Mouse (Mus musculus) hindbrain, embryonic 10.5 days (tissue): ENCODE results near the gene Gclc. TPM values are rescaled to one million over a fixed set of nuclear protein-coding genes. Genes with fewer than 3 reads are reported as not detected.

Source experiments
- DNase-seq: peaks from one replicate; pipeline ENCODE4 v3.0.0-alpha.2; 2017; ENCODE audit warnings: low spot score
- H3K27ac ChIP-seq: fragments of 300-500 bp; sonication (generic); 2 replicates; pipeline ENCODE4 v1.5.1; 2016; ENCODE audit warnings: mild to moderate bottlenecking, moderate library complexity
- H3K27me3 ChIP-seq: fragments of 300-500 bp; sonication (generic); 2 replicates; pipeline ENCODE4 v1.6.1; 2016; ENCODE audit warnings: mild to moderate bottlenecking; ENCODE audit not compliant: poor library complexity, insufficient read depth, severe bottlenecking
- H3K36me3 ChIP-seq: fragments of 300-500 bp; sonication (generic); 2 replicates; pipeline ENCODE4 v1.6.1; 2016; ENCODE audit warnings: mild to moderate bottlenecking, moderate library complexity
- H3K4me1 ChIP-seq: fragments of 300-500 bp; sonication (generic); replicated peaks from 2 replicates; pipeline ENCODE4 v1.6.1; 2016; ENCODE audit warnings: mild to moderate bottlenecking
- H3K4me3 ChIP-seq: fragments of 300-500 bp; sonication (generic); 2 replicates; pipeline ENCODE4 v1.5.1; 2016; ENCODE audit warnings: mild to moderate bottlenecking, moderate library complexity
- H3K9me3 ChIP-seq: fragments of 300-500 bp; sonication (generic); 2 replicates; pipeline ENCODE4 v1.6.1; 2016; ENCODE audit warnings: mild to moderate bottlenecking, moderate library complexity
- WGBS: fragments of 180-500 bp; shearing (Covaris S2); methylation state at CpG from one replicate; pipeline ENCODE4 v1.1.7; 2016; 5-methylcytosine and 5-hydroxymethylcytosine counted together
- polyA plus RNA-seq: library from polyadenylated mRNA; unstranded; fragments of >200 nt; fragmentation: Nextera tagmentation; extraction: Ambion mirVana; gene quantifications from 2 replicates; pipeline ENCODE4 v1.2.1, GENCODE M21; 2016

Gclc gene
- polyA plus RNA-seq, 1 experiment from 2014 or later, result 13.9 TPM

DNA sequence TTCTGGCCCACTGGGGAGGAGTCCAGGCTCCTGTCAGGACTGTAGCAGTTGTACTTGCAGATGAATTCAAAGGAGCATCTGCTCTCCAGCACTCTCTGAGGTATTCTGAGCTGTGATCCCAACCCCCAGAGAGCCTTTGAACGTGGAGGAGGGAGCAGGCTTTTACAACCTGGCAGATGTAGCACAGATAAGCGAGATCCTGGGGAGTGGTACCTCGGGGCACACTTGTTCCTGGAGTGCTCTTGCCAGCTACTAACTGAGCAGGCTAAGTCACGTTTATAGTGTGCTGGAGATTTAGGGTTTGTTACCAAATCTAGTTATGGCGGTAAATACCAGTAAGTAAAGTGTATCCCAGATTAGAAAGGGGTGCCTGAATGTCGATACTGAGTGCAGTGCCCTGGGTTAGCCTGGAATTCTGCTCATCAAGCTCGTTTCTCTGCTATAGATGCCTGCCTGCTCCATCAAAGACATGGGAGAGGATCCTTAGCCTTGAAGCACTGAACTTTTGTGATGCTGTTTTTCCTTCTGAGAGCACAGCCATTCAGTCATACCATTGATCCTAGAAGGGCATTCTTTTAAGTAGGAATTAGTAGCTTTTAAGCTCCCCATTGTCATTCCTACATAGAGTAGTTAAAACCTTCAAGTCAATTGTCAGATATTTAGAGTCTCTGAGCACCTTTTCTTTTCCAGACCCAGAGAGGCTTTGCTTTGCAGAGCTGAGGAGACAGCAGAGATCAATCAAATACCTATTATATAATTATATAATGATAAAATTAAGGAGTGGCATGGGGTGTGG is 22.6 kb downstream of the Gclc start:
- Histone ChIP-seq H3K36me3 (peaks cover 59% of the 10 kb centered on the region), H3K27ac (no peak overlapping the region), H3K4me1 (peaks cover 12% of the 10 kb centered on the region), H3K9me3 (no peaks in the 10 kb centered on the region), H3K27me3 (no peaks in the 10 kb centered on the region), H3K4me3 (no peak overlapping the region)
- 67% methylated on average over 7 of the region's 7 CpGs for WGBS
- DNase-seq, result no peak

DNA sequence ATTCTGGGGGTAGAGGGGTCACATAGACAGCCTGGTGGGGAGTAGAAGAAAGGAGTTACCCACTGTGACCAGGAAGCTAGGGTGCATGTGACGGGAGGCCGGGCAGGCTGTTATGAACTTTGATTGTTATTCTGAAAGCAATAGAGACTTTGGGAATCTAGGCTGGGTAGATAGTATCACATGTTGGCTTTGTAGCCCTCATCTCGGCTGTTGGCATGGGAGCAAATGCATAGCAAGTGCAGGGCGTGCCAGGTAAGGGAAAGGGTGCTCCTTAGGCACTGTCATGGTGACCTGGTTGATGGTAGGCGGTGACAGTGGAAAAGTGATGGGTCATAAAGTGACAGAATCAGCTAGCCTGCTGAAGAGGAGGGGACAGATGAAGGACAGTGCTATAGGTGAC is 23.3 kb downstream of the Gclc start:
- no peak overlapping the region for H3K27ac ChIP-seq
- peaks cover 64% of the 10 kb centered on the region for H3K36me3 ChIP-seq
- H3K4me3 ChIP-seq, result no peak overlapping the region
- peaks cover 5% of the 10 kb centered on the region for H3K4me1 ChIP-seq
- 90% methylated on average over 5 of the region's 5 CpGs for WGBS
- H3K27me3 ChIP-seq, result no peaks in the 10 kb centered on the region
- H3K9me3 ChIP-seq, result no peaks in the 10 kb centered on the region
- DNase-seq, result no peak

DNA sequence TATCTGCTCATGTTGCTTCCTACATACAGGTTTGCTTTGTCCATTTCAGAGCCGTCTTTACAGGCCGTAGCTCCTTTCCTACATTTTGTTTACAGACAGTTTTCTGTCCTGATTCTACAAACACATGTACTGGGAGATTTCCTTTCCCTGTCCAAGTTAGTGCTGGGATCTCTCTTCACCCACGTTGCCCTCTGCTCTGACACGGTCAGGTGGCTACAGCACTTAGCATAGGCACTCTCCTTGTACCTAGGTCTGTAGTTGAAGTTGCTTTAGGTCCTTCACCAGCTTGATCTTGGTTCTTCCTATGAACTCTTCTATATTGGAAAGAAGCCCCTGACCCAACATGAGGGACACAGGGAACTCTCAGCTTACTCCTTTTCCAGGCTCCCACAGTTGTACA is 25.4 kb downstream of the Gclc start:
- peaks cover 81% of the 10 kb centered on the region for H3K36me3 ChIP-seq
- H3K4me3 ChIP-seq, result no peak overlapping the region
- DNase-seq, result no peak
- no peaks in the 10 kb centered on the region for H3K9me3 ChIP-seq
- H3K4me1 ChIP-seq, result no peaks in the 10 kb centered on the region
- 91% methylated on average over 4 of the region's 4 CpGs for WGBS
- H3K27me3 ChIP-seq, result no peaks in the 10 kb centered on the region
- H3K27ac ChIP-seq, result no peak overlapping the region

DNA sequence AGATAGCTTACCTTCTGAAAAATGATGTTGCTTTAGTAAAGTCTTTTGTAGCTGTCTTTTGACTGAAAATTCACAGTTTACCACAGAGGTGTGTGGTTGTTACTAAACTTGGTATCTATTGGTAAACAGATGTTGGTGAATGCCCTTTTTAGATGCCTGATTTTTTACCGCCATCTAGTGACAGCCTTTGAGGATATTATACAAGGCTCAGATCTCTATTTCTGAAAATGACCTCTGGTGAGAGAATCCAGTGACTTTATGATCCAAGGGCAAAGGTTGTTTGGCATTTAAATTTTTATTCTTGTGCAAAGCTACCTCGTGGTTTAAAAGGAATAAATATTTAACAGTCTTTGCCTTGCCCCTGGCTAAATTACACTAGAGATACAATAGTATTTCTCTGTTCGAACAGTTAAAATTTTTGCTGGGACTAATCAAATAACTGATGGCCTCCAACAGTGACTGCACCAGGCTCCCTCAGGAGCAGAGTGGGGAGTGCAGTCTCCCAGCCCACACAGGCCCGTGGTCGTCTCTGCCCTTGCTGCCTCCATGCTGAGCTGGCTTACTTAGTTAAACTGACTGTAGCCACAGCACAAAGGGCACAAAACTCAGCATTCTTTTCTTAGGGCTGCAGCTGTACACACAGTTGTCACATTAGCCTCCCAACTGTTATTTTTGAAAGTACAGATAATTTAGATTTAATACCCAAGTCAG is 27.3 kb downstream of the Gclc start:
- no peak for DNase-seq
- peaks cover 83% of the 10 kb centered on the region for H3K36me3 ChIP-seq
- H3K27ac ChIP-seq, result no peak overlapping the region
- H3K27me3 ChIP-seq, result no peaks in the 10 kb centered on the region
- 61% methylated on average over 5 of the region's 5 CpGs for WGBS
- no peaks in the 10 kb centered on the region for H3K4me1 ChIP-seq
- no peaks in the 10 kb centered on the region for H3K9me3 ChIP-seq
- H3K4me3 ChIP-seq, result no peak overlapping the region

DNA sequence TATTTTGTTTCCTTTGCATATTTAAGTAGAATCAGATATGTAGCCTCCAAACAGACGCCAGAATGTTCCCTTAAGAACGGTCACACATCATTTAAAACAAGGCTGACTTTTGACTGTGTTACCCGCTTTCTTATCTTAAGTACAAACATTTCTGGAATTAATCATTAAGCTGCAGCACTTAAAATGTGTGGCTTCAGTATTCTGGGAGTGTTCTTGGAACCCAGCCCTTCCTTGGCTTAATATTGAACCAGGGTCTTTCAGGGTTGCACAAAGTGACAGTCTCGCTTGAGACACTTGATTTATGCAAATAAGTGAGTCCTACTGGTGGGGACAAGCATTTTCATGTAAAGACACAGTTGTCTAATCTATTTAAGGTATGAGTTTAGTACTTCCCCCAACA is 27.9 kb downstream of the Gclc start:
- WGBS, result 82% methylated on average over 4 of the region's 4 CpGs
- no peaks in the 10 kb centered on the region for H3K9me3 ChIP-seq
- no peak overlapping the region for H3K4me3 ChIP-seq
- H3K27me3 ChIP-seq, result no peaks in the 10 kb centered on the region
- no peaks in the 10 kb centered on the region for H3K4me1 ChIP-seq
- peaks cover 83% of the 10 kb centered on the region for H3K36me3 ChIP-seq
- no peak for DNase-seq
- H3K27ac ChIP-seq, result no peak overlapping the region

DNA sequence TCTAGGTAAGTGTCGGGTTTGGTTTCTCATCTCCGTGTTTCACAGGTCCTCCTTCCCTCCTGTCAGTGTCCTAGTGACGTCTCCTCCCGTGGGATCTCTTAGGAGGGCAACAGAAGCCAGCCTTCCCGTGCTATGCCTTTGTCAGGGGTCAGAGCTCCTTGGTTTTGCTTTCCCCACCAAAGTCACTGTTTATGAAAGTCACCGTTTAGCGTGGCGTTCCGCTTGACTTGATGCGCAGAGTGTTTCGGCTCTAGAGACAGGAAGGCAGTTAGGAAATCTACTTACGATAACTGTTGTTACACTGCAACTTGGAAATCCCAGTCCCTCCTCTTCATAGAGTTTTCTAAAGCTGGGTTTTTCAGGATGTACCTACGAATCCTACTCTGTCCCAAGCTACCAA is 28.7 kb downstream of the Gclc start:
- no peak overlapping the region for H3K4me3 ChIP-seq
- H3K4me1 ChIP-seq, result no peaks in the 10 kb centered on the region
- H3K27me3 ChIP-seq, result no peaks in the 10 kb centered on the region
- H3K9me3 ChIP-seq, result no peaks in the 10 kb centered on the region
- no peak for DNase-seq
- peaks cover 83% of the 10 kb centered on the region for H3K36me3 ChIP-seq
- no peak overlapping the region for H3K27ac ChIP-seq
- WGBS, result 81% methylated on average over 13 of the region's 13 CpGs

DNA sequence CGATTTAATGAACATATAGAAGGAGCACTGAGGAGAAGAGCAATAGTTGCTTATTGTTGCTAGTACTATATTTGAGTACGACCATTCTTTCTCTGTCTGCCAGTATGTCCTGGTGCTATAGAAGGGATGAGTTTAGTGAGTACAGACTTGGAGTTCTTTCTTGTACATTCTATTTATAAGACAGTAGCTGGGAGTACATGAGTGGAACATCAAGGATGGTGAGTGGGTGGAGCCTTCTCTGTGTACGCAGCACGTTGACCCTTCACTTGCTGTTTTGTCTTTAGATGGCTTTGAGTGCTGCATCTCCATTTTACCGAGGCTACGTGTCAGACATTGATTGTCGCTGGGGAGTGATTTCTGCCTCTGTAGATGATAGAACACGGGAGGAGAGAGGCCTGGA is 31.1 kb downstream of the Gclc start:
- no peak for DNase-seq
- Histone ChIP-seq H3K27me3 (no peaks in the 10 kb centered on the region), H3K36me3 (peaks cover 82% of the 10 kb centered on the region), H3K4me3 (no peak overlapping the region), H3K9me3 (no peaks in the 10 kb centered on the region), H3K27ac (no peak overlapping the region), H3K4me1 (no peaks in the 10 kb centered on the region)
- 92% methylated on average over 8 of the region's 8 CpGs for WGBS

DNA sequence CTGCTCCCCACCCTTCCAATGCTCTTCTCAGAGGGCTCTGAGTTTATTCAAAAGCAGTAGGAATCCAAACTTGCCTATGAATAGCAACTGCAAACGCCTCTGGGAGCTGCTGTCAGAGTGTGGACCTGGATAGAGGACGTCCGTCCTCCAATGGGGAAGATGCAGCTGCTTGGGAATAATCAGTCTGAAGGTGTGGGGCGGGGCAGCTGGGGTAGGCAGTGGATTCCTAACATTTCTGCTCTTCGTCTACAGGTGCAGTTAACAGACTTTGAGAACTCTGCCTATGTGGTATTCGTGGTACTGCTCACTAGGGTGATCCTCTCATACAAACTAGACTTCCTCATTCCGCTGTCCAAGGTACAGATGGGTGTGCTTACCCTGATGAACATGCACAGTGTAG is 33.6 kb downstream of the Gclc start:
- DNase-seq, result no peak
- Histone ChIP-seq H3K27me3 (no peaks in the 10 kb centered on the region), H3K36me3 (peaks cover 90% of the 10 kb centered on the region), H3K27ac (no peak overlapping the region), H3K9me3 (no peaks in the 10 kb centered on the region), H3K4me3 (no peak overlapping the region), H3K4me1 (no peaks in the 10 kb centered on the region)
- 92% methylated on average over 7 of the region's 7 CpGs for WGBS

DNA sequence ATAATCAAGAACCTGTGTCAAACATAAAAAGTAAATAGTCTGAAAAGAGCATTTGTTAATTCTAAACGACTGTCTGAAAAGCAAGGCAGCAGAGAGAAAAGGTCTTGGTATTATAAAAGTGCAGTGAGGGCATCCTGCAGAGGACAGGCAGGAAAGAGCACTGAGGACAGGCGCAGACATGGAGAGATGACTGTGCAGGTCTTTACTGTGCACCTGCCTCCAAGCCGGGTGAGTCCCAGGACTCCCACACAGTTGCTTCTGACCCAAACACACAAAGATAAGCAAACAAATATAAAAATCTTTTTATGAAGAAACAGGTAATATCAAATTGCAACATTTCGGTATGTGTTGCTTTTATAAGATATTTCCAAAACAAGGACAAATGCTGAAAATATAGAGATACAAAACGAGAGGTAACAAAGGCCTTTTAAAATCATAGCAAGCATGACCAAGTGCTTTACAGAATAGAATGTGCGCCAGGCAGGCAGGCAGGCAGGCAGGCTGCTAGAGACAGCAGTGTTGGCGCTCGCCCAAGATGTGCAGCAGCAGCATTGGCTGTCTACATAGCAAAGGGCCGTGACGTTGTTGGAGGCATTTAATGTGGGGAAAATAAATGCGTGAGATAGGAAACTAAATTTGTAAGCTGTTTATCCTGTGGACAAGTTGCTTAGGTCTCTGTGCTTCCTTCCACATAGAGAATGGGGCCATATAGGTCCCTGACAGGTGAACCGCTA is 35.4 kb downstream of the Gclc start:
- Histone ChIP-seq H3K27ac (no peak overlapping the region), H3K27me3 (no peaks in the 10 kb centered on the region), H3K4me1 (no peaks in the 10 kb centered on the region), H3K36me3 (peaks cover 94% of the 10 kb centered on the region), H3K9me3 (peaks cover 4% of the 10 kb centered on the region; the same call in 1 of the 2 replicates), H3K4me3 (no peak overlapping the region)
- no peak for DNase-seq
- 92% methylated on average over 12 of the region's 12 CpGs for WGBS

DNA sequence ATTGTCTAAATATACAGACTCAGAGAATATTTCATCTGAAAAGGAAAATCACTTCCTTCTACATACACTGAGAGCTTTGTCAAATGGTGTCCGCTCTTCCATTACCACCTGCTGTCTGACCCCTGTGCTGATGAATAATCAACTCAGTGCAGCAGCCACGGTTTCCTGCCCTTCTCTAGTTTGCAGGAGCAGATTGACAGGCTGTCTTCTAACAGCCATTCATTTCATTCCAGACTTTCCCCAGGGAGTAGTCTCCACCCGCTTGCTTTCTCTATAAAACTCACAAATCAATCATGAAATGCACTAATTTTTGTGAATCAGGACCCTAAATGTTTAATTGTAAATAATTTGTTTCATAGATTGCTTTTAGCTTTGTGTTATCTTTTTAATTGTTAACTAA is 39.5 kb downstream of the Gclc start:
- no peak overlapping the region for H3K4me3 ChIP-seq
- H3K9me3 ChIP-seq, result peaks cover 6% of the 10 kb centered on the region; the same call in 1 of the 2 replicates
- WGBS, result 26% methylated on average over 3 of the region's 3 CpGs
- no peaks in the 10 kb centered on the region for H3K4me1 ChIP-seq
- H3K27ac ChIP-seq, result no peak overlapping the region
- DNase-seq, result peak; percentile 16
- H3K36me3 ChIP-seq, result peaks cover 69% of the 10 kb centered on the region
- H3K27me3 ChIP-seq, result no peaks in the 10 kb centered on the region

DNA sequence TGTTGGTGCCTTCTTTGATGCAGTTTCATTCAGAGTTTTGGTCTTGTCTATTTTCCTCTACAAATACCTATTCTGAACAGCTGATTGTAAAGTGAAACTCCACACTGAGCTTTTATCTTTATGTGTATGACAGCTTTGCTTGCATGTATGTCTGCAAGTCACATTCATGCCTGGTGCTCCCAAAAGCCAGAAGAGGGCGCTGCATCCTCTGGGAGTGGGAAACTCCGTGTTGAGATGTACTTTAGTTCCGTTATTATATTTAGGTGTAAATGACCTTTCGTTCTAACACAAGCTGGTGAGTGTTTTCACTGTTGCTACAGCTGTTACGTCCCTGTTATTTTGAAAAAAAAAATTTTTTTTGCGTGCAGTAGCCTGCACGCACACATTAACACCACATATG is 48.1 kb downstream of the Gclc start:
- no peaks in the 10 kb centered on the region for H3K9me3 ChIP-seq
- no peak overlapping the region for H3K4me3 ChIP-seq
- no peaks in the 10 kb centered on the region; the same call in 1 of the 2 replicates for H3K27me3 ChIP-seq
- DNase-seq, result no peak
- WGBS, result 58% methylated on average over 7 of the region's 7 CpGs
- no peaks in the 10 kb centered on the region; the same call in 1 of the 2 replicates for H3K4me1 ChIP-seq
- H3K27ac ChIP-seq, result no peak overlapping the region
- no peaks in the 10 kb centered on the region for H3K36me3 ChIP-seq

DNA sequence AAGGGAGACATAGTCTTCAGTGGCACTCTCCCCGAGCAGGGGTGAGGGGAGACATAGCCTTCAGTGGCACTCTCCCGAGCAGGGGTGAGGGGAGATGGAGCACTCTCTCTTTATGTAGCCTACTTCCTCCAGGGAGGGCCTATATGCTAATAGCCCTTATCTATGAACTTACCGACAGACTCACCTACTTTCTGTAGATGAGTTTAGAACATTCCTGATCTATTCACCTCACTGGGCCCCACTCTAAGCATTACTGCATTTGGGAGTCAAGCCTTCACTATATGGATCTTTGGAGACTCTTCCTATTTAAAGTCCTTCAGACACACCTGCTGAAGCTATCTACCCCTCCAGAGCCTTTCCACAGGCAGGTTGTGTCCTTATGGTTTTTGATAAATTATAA is 52.1 kb downstream of the Gclc start:
- DNase-seq, result no peak
- H3K27me3 ChIP-seq, result no peaks in the 10 kb centered on the region; the same call in 1 of the 2 replicates
- no peaks in the 10 kb centered on the region for H3K36me3 ChIP-seq
- H3K9me3 ChIP-seq, result no peaks in the 10 kb centered on the region
- no peaks in the 10 kb centered on the region; the same call in 1 of the 2 replicates for H3K4me1 ChIP-seq
- peak overlapping the region; percentile 37 for H3K4me3 ChIP-seq
- WGBS, result 45% methylated on average over 3 of the region's 3 CpGs
- H3K27ac ChIP-seq, result peak overlapping the region; percentile 83
